Comparison of ENCODE assay signal across 8 mouse cellular contexts in genomic region chr9:64960978-64961320, GRCm38 (mm10). TPM values are rescaled to one million over a fixed set of nuclear protein-coding genes. Genes with fewer than 3 reads are reported as not detected.
DNase-seq lines count a peak whose midpoint lies in the region; ATAC-seq and TF ChIP-seq lines count a peak whose summit lies in the region.

No protein-coding gene starts in this region.

- peak overlapping the region; percentile 95 for H3K27ac ChIP-seq in testis, adult 2 months (ENCODE audit: control insufficient read depth, insufficient read depth, low read depth, low read length)
- H3K27ac ChIP-seq in forebrain, embryonic 10.5 days: peak overlapping the region; percentile 96
- peak overlapping the region; percentile 91 for H3K27ac ChIP-seq in liver, embryonic 11.5 days (ENCODE audit: low read depth, low read length)
- H3K27ac ChIP-seq in stomach, embryonic 16.5 days (ENCODE audit: low read length): peak overlapping the region; percentile 85

- no peaks in the 10 kb centered on the region for H3K36me3 ChIP-seq in testis, adult 2 months (ENCODE audit: control insufficient read depth, insufficient read depth, low read length)
- peaks cover 42% of the 10 kb centered on the region for H3K36me3 ChIP-seq in forebrain, embryonic 10.5 days (replicated peaks)
- H3K36me3 ChIP-seq in liver, embryonic 11.5 days (ENCODE audit: control insufficient read depth, insufficient read depth, low read length): peaks cover 20% of the 10 kb centered on the region; the same call in 1 of the 2 replicates
- 0 out of 2 replicates have a peak, but pooled peaks cover 4% of the 10 kb centered on the region for H3K36me3 ChIP-seq in stomach, embryonic 16.5 days (ENCODE audit: control insufficient read depth, insufficient read depth, low read length)

- H3K9ac ChIP-seq in liver, embryonic 11.5 days (ENCODE audit: low read depth, low read length): peak overlapping the region; percentile 96
- peak overlapping the region; percentile 88 for H3K9ac ChIP-seq in stomach, embryonic 16.5 days (ENCODE audit: low read length)

- DNase-seq in testis, postnatal 10 days (ENCODE audit: low spot score): no peak
- no peak for DNase-seq in forebrain, embryonic 10.5 days (ENCODE audit: extremely low spot score, low spot score)
- DNase-seq in liver, embryonic 11.5 days (ENCODE audit: low spot score): no peak
- no peak for DNase-seq in gastrocnemius, adult 18-20 months (ENCODE audit: low spot score)
- no peak for DNase-seq in T-cell, adult 2 months (ENCODE audit: low spot score)
- no peak for DNase-seq in ovary, postnatal 14 days (ENCODE audit: low spot score)

- under 1% methylated on average over 17 of the region's 17 CpGs for WGBS in forebrain, embryonic 10.5 days
- WGBS in liver, embryonic 11.5 days: under 1% methylated on average over 17 of the region's 17 CpGs
- 0% methylated on average over 17 of the region's 17 CpGs for WGBS in stomach, embryonic 16.5 days

- H3K4me1 ChIP-seq in testis, adult 2 months (ENCODE audit: control insufficient read depth, insufficient read depth, low read length): peaks cover 8% of the 10 kb centered on the region
- H3K4me1 ChIP-seq in forebrain, embryonic 10.5 days: peaks cover 23% of the 10 kb centered on the region
- H3K4me1 ChIP-seq in liver, embryonic 11.5 days (replicated peaks; ENCODE audit: control insufficient read depth, insufficient read depth, low read length): peaks cover 12% of the 10 kb centered on the region
- H3K4me1 ChIP-seq in stomach, embryonic 16.5 days (ENCODE audit: control insufficient read depth, insufficient read depth, low read length): peaks cover 6% of the 10 kb centered on the region

- peak overlapping the region; percentile 100 for H3K4me3 ChIP-seq in testis, adult 2 months (ENCODE audit: control insufficient read depth, low read depth, low read length)
- peak overlapping the region; percentile 76 for H3K4me3 ChIP-seq in forebrain, embryonic 10.5 days
- H3K4me3 ChIP-seq in liver, embryonic 11.5 days (ENCODE audit: low read depth, low read length): peak overlapping the region; percentile 84
- H3K4me3 ChIP-seq in stomach, embryonic 16.5 days (replicated peaks; ENCODE audit: low read length): peak overlapping the region; percentile 71

- no peak for TF ChIP-seq CTCF in testis, adult 2 months (IDR thresholded peaks at IDR 0.05; ENCODE audit: control insufficient read depth, insufficient read depth, insufficient replicate concordance, low read depth, low read length)

- ATAC-seq in liver, embryonic 11.5 days (replicated peaks; ENCODE audit: low FRiP score): peak; percentile 80
- ATAC-seq in stomach, embryonic 16.5 days (ENCODE audit: insufficient read depth, low FRiP score): peak; percentile 81

- H3K9me3 ChIP-seq in forebrain, embryonic 10.5 days: no peaks in the 10 kb centered on the region
- H3K9me3 ChIP-seq in liver, embryonic 11.5 days (ENCODE audit: control insufficient read depth, low read length): no peaks in the 10 kb centered on the region
- H3K9me3 ChIP-seq in stomach, embryonic 16.5 days (replicated peaks; ENCODE audit: control insufficient read depth, low read length): no peaks in the 10 kb centered on the region

- peak overlapping the region; percentile 92 for H3K4me2 ChIP-seq in liver, embryonic 11.5 days
- H3K4me2 ChIP-seq in stomach, embryonic 16.5 days (ENCODE audit: low read depth, low read length): peak overlapping the region; percentile 80

- no peak for TF ChIP-seq POLR2A in testis, adult 2 months (IDR thresholded peaks at IDR 0.05; ENCODE audit: control insufficient read depth, low read depth, low read length)

- H3K27me3 ChIP-seq in testis, adult 2 months (ENCODE audit: control insufficient read depth, insufficient read depth, low read length): no peaks in the 10 kb centered on the region
- no peaks in the 10 kb centered on the region for H3K27me3 ChIP-seq in forebrain, embryonic 10.5 days (ENCODE audit: poor library complexity, severe bottlenecking)
- H3K27me3 ChIP-seq in liver, embryonic 11.5 days (replicated peaks; ENCODE audit: control insufficient read depth, insufficient read depth, low read length): no peaks in the 10 kb centered on the region
- no peaks in the 10 kb centered on the region for H3K27me3 ChIP-seq in stomach, embryonic 16.5 days (ENCODE audit: control insufficient read depth, insufficient read depth, low read length)

RNA-seq across cellular contexts. Expression of gene Ints14, which starts 0.2 kb away (rescaled TPM):
- 17.1 and 19.9 TPM in 2 replicates for polyA plus RNA-seq in testis, adult 2 months (2012; rRNA removed)
- polyA plus RNA-seq in forebrain, embryonic 10.5 days (2016; fragmentation: Nextera tagmentation; extraction: Ambion mirVana): 74.2 and 77.6 TPM in 2 replicates
- polyA plus RNA-seq in liver, embryonic 11.5 days (2014; fragmentation: Nextera tagmentation; extraction: Ambion mirVana): 58.4 and 69.8 TPM in 2 replicates
- polyA plus RNA-seq in stomach, embryonic 16.5 days (2015; fragmentation: Nextera tagmentation; extraction: Ambion mirVana): 46.2 and 46.5 TPM in 2 replicates
- total RNA-seq in gastrocnemius, adult 18-20 months (2021): 10 to 100 TPM; 14.3 to 14.6 TPM

RNA-seq across cellular contexts. Expression of gene Slc24a1, which starts 9.5 kb away (rescaled TPM):
- polyA plus RNA-seq in testis, adult 2 months (2012; rRNA removed): 0.52 and 0.70 TPM in 2 replicates
- polyA plus RNA-seq in forebrain, embryonic 10.5 days (2016; fragmentation: Nextera tagmentation; extraction: Ambion mirVana): 0.04 TPM in 1 of 2 replicates, not detected in the other
- 0.04 and 0.12 TPM in 2 replicates for polyA plus RNA-seq in liver, embryonic 11.5 days (2014; fragmentation: Nextera tagmentation; extraction: Ambion mirVana)
- 0.06 and 0.11 TPM in 2 replicates for polyA plus RNA-seq in stomach, embryonic 16.5 days (2015; fragmentation: Nextera tagmentation; extraction: Ambion mirVana)
- under 1 TPM in 1 of 2 experiments, not detected in 1; 0.05 TPM for total RNA-seq in gastrocnemius, adult 18-20 months (2021)
